Mouse (Mus musculus) 3T3-L1 (cell line): ENCODE measurements around the gene Prf1.

Source experiments
- DNase-seq: peaks from one replicate; pipeline ENCODE4 v3.0.0-alpha.2; 2015; ENCODE audit warnings: low read depth, low spot score

Prf1 gene

GRCm38 (mm10) chr10:61286246-61286645 lies 11.4 kb upstream of the Prf1 start:
- DNase-seq, result peak; percentile 96

GRCm38 (mm10) chr10:61290016-61290415 lies 7.6 kb upstream of the Prf1 start:
- DNase-seq, result no peak

DNA sequence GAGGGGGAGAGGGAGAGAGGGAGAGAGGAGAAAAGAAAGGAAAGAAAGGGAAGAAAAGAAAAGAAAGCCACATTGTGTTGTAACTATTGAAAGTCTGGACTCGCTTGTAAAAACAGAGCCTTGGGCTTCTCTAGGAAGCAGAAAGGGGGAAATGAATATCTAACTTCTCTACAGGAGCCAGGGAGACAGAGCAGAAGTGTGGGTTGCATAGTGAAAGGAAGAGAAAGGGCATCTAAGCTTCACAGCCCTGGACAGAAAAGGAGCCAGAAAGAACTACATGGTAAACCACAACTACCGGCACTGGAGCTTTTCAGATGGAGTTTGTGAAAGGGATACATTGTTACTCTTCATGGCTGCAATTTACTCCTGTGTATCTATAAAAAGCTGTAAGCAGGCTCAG lies 7.2 kb upstream of the Prf1 start:
- no peak for DNase-seq

DNA sequence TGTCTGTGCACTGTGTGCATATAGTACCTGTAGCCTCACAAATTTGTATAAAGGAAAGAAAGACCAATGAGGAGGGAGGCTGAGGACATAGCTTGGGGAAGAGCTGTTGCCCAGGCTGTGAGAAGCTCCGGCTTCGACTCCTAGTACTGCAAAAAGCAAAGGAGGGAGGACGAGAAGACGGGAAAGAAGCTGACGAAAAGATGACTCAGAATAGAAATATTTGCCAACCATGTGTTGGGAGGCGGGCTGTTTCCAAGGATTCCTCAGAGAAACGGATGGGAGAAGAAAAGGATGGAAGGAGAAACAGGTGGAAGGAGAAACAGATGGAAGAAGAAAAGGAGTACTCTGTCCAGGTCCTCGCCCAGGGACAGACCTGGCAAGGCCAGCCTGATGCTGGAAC lies 3.4 kb upstream of the Prf1 start:
- peak; percentile 88 for DNase-seq

DNA sequence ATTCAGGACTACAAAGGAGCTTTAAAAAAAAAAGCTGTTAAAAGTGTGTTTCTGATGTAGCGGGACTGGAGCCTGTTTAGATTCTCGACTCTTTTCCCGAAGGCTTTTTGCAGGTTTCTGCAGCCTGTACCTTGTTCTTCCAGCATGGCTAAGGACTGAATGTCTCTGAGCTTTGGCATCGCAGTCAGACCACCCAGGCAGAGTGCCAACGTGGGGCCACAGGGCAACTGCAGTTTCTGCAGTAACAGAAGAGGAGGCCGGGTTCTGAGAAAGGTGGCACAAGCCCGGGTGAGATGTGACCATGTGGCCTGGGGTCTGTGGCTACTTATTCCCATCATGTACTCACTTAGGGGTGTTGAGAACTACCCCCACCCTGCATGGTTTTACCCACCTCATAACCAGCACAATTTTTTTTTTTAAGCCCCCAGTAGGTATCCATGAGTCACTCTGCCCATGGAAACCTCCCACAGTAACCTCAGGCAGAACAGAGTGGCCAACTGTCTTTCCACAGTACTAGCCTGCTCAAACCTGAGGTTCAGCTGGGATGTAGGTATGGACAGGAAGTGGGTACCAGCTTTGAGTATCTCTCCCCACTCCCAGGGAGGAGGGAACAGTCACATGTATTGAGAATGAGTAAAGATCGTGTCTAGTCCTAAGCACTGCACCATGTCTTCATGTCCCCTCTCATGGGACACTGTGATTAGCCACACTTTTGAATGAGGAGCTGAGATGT lies 754 bp upstream of the Prf1 start:
- no peak for DNase-seq

DNA sequence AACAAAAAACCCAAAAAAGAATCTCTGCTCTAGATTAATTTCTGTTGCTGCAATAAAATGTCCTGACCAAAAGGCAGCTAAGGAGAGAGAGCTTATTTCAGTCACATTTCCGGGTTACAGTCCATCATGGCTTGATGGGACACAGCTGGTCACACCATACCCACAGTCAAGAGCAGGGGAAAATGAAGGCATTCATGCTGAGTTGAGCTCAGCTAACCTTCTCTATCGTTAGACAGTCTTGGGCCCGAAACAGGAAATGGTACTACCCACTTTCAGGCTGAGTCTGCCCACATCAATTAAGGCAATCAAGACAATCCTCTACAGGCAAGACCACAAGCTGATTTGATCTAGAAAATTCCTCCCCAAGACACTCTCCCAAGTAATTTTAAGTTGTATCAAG lies 3.4 kb downstream of the Prf1 start:
- no peak for DNase-seq

DNA sequence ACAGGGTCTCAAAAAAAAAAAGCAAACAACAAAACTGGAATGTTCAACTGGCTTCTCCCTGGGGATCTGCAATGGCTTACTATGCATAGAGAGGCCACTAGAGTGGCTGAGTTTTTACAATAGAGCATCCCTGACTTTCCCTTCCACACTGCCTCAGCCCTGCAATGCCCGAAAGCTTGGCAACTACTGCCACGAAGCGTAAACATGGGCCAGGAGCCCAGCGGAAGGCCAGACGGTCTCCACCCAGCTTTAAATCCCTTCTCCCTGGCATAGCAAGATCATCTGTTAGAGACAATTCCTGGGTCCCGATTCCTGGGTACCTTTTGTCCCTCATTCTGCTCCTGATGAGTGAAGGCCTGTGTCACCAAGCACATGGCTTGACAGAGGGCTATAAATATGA lies 6.4 kb downstream of the Prf1 start:
- no peak for DNase-seq

DNA sequence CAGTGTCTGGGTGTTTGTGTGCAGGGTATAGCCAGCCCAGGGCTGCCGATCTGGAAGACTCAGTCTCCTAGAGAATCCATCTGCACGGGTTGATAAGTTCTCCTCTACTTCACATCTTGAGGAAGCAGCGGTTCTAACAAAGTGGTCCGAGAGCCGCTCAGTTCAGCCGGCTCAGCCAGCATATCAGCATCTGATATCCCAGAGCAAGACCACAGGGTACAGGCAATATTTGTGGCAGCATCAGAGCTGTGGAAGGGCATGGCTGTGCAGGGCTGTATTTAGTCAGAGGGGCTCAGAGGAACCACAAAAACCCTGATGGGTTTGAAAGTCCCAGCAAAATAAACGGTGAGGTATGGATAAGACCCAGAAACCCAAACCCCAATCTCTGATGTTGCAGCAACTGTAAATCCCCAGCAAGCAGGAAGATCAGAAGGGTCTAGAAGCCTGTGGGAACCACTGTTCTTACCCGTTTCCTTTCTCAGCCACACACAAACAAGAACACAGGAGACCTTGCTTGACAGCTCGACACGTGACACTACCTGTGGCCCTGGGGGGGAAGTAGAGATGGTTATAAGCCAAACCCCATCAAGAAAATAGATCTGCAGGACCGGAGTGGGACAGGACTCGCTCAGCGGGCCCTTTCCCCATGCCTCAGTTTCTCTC lies 8.4 kb downstream of the Prf1 start:
- no peak for DNase-seq

GRCm38 (mm10) chr10:61308706-61309320 lies 11.2 kb downstream of the Prf1 start:
- peak; percentile 25 for DNase-seq

DNA sequence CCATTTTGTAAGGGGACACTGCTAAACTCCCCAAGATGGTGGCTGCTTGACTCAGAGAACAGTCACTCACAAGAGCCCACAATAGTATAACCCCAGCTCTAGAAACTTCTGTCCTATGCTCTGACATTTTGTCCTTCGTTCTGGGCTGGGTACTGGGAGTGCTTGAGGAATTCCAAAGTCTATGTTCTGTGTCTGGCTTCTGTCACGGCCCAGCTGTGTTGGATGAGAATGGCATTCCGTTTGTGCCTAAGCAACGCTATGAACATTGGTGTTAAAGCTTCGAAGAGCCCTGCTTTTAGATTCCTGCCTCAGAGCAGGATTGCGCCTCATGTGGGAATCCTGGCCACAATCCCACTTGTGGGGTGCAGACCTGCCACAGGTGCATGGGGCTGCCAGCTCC lies 14.5 kb downstream of the Prf1 start:
- DNase-seq, result no peak

- DNase-seq, result peak; percentile 33
Measured at GRCm38 (mm10) chr10:61312754-61313153, 15.1 kb downstream of the Prf1 start.

DNA sequence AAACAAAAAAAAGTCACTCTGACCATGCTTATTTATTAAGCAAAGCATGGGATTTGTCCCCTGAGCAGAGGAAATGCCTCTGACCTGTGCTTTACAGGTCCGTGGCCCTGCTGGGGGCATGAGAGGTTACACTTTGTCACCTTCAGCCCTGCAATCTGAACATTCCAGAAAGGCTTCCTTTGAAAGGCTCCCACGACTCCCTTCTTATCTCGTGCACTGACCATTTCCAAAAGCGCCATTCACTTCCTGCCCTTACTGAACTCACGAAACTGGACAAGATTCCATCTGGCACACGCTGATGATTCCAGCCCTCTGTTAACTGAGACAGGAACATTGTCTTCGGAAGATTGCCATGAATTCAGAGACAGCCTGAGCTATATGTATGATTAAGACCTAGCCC lies 16.1 kb downstream of the Prf1 start:
- DNase-seq, result no peak

DNA sequence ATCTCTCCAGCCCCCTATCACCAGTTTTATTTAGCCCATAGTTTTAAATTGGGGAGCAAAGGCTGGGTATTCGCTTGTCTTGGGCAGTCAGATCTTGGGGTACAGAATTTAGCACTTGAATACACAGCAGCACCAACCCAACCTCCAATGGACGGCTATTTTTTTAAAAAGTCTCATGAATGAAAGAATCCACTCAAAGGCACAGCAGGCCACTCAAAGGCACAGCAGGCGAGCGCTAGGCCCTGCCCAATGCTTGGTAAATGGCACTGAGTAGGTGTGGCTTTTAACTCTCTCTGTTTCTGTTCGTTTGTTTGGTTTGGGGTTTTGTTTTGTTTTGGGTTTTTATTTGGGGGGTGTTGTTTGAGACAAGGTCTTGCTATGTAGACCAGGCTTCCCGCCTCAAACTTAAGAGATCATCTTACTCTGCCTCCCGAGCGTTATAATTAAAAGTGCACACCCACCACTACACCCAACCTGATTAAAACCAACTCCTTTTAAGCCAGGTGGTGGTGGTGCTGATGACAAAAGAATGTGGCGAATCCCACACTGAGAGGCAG lies 17.8 kb downstream of the Prf1 start:
- DNase-seq, result no peak

DNA sequence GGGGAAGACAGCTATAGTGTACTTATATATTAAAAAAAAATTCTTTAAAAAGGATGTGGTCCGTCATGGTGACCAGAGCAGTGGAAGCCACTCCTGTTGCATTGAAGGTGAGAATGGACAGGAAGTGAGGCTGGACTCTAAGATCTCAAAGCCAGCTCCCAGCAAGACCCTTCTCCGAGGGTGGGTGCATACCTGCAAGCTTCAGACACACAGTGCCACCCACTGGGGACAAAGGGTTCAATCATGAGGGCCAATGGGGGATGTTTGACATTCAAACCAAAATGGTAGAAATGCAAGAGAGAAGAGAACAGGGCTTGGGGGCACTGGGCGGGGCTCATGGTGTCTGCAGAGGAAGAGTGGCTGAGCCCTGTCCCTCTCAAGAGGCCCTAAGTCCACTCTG lies 20.9 kb downstream of the Prf1 start:
- no peak for DNase-seq

DNA sequence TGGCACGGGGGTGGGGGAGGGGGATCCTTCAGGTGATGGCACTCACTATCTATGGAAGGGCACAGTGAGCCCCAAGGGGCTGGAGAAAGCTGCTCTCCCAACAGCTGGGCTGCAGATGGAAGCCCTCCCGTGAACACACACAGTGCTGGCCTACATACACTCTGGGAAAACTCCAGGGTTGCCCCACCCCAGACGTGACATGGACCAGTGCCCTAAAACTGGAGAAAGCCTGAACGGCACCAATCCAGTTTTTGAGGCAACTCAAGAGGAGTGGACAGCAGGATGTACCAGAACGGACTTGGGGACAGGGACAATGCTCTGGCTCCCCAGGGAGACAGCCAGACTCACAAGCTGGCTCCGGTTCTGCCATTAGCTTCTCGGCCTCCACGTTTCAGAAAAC lies 27.1 kb downstream of the Prf1 start:
- no peak for DNase-seq

- peak; percentile 53 for DNase-seq
Measured at GRCm38 (mm10) chr10:61325782-61326328, 28.2 kb downstream of the Prf1 start.

- DNase-seq, result no peak
Measured at GRCm38 (mm10) chr10:61327545-61327944, 29.9 kb downstream of the Prf1 start.

- DNase-seq, result peak; percentile 81
Measured at GRCm38 (mm10) chr10:61328927-61329326, 31.3 kb downstream of the Prf1 start.

GRCm38 (mm10) chr10:61331046-61331445 lies 33.4 kb downstream of the Prf1 start:
- DNase-seq, result peak; percentile 94

DNA sequence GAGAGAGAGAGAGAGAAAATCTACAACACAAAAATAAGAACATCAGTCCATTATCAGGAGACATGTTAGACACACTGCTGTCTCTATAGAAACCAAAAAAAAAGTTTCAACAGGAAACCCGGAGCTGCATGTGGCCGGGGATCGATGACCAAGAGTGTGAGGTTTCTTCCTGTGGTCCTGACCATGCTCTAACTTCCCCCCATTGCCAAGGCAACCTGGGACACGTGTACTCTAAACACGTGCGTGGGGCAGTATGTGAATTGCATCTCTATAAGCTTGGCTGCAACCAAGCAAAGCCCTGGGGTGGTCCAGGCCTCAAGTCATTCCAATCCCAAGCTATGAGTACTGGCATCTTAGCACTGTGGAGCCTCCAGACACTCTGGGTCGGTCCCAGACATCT lies 36.9 kb downstream of the Prf1 start:
- no peak for DNase-seq

- peak; percentile 92 for DNase-seq
Measured at GRCm38 (mm10) chr10:61336137-61336536, 38.5 kb downstream of the Prf1 start.

DNA sequence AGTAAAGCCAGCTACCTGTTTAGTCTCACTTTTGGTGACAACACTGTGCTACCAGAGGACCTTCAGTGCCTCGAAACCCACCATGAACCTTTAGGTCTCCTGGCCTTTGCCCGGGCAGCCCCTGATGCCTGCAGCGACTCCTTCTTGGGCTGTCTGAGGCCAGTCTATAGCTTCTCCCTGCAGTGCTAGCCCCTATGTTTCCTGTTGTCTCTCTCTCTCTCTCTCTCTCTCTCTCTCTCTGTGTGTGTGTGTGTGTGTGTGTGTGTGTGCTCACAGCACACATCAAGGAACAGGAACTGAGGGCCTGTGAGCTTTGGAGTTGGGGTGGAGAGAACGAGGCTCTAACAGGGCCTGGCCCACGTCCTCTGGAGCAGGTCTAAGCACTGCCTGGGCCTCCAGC lies 39.0 kb downstream of the Prf1 start:
- no peak for DNase-seq
